Mouse (Mus musculus) G1E-ER4 (cell line): ENCODE data around the gene Lmod2. TPM values are rescaled to one million over a fixed set of nuclear protein-coding genes. Genes with fewer than 3 reads are reported as not detected.

Experiments
- GATA1 ChIP-seq: IDR thresholded peaks from one replicate; pipeline ENCODE4 v1.8.0; 2012; ENCODE audit warnings: low read length, inconsistent platforms
- polyA plus RNA-seq: library from polyadenylated mRNA; stranded (reverse); fragments of >175 nt; gene quantifications from 2 replicates; pipeline ENCODE4 v1.2.3, GENCODE M21; 2012

Gene Lmod2
- polyA plus RNA-seq, 1 experiment: not detected

- TF ChIP-seq GATA1: no peak
These were observed 50.8 kb downstream of the Lmod2 start for GRCm38 (mm10) chr6:24648403-24648802.

GRCm38 (mm10) chr6:24650719-24651118 lies 53.2 kb downstream of the Lmod2 start:
- no peak for TF ChIP-seq GATA1

GRCm38 (mm10) chr6:24651538-24651937 lies 54.0 kb downstream of the Lmod2 start:
- no peak for TF ChIP-seq GATA1

Other genes with a start within 250 kb of the Lmod2 start
- gene Iqub, start 82.7 kb upstream of the Lmod2 start, polyA plus RNA-seq: not detected in 2 replicates
- 5.3 and 9.5 TPM in 2 replicates for gene Ndufa5, start 69.7 kb upstream of the Lmod2 start, polyA plus RNA-seq
- gene Asb15, start 69.6 kb upstream of the Lmod2 start, polyA plus RNA-seq: not detected in 2 replicates
- gene Wasl, start 67.2 kb downstream of the Lmod2 start, polyA plus RNA-seq: 35.7 and 42.4 TPM in 2 replicates
- gene Hyal6, start 135.5 kb downstream of the Lmod2 start, polyA plus RNA-seq: not detected in 2 replicates
- gene Hyal4, start 150.6 kb downstream of the Lmod2 start, polyA plus RNA-seq: not detected in 2 replicates
- not detected in 2 replicates for gene Spam1, start 193.4 kb downstream of the Lmod2 start, polyA plus RNA-seq